Mouse (Mus musculus) megakaryocyte-erythroid progenitor cell, adult 5-6 weeks (primary cell): Measurements from ENCODE around the gene AU040320. TPM values are rescaled to one million over a fixed set of nuclear protein-coding genes. Genes with fewer than 3 reads are reported as not detected.

Experiments used
- ATAC-seq: replicated peaks from 2 replicates; pipeline ENCODE4 v1.8.0; 2016; ENCODE audit warnings: mild to moderate bottlenecking, inconsistent platforms; ENCODE audit not compliant: severe bottlenecking, poor library complexity, low FRiP score, low TSS enrichment
- total RNA-seq, 2 experiments: library from RNA; stranded (forward) in 1 of 2; stranded (reverse) in 1 of 2; fragments of 200-1000, 215-1000 nt in 1 of 2; fragments of >200 nt in 1 of 2; fragmentation: Nextera tagmentation in 1 of 2; gene quantifications; 2 replicates each; pipeline ENCODE4 v1.2.3; 2014 to 2017

Gene AU040320
- total RNA-seq, 2 experiments from 2014 or later = 20.0 to 25.1 TPM

DNA sequence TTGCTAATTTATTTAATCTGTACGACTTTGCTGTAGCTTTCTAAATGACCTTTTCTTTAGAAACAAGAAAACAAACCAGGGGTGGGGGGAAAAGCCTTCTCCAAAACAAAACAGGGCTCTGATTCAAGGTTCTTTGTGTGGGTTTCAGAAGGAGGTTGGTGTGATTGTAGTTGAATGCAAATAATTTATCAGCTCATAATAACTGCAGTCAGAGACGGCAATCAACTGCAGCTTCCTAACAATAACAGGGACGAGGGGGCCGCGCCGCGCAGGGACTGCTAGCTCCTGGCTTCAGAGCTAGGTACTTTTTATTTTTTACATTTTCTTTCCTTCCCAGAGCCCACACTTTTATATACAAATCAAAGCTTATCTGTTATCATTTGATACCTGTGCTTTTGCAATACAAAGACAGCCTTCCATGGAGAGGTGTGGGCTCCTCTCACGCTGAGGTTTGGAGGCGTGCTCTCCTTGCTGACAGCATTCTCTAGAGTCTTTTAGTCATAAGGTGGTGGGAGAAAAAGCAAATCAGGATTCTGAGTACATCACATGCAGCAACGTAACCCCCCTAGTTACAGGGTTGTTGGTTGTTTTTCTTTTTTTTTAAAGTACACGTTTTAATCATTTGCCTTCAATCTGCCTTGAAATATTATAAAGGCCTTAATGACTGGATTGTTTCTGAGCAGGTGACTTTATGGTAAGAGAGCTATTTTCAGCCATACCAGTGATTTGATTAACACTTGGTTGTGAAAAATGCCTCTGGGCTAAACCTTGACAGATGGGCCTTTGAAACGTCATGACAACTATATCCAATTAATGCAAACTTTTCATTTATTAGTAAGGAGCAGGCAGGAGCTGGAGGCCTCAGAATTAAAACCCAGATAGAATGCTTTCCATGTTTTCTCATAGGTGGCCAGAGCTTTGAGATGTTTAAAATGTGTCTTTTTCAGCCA lies 26.8 kb downstream of the AU040320 start:
- ATAC-seq = no peak

DNA sequence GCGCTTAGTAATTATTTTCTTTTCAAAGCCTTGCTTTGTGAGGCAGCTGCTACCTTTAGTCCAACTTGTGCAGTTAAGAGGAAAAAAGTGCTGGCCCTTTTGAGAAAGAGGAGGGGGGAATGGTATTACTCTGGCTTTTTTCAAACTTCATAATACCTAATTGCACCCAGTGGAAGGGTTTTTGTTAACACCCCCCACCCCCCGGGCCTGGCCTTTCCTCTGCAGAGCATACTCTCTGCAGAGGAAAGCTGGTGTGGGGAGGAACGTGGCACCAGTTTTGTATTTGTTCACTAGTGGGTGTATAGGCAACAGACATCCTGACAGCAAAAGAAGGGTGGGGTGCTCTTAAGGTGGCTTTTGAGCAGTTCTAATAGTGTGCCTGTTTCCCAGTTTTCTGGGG lies 28.5 kb downstream of the AU040320 start:
- ATAC-seq = no peak

DNA sequence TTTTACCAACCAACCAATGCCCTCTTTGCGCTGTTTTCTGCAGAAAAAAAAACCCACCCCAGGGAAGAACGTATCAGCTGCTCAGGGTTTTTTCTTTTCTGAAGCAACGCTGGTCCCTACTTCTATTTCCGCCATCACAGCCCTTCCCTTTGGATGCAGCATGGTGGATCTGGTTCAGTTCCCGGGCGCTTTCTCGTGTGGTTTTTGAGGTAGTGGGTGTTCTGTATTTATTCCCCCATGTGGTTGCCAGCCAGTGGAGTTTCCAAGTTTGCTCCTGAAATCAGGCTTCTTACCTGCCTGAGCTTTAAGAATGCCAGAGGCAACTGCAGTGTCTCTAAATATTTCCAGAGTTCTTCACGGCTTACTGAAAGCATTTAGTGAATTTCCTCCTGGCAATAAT lies 29.2 kb downstream of the AU040320 start:
- no peak for ATAC-seq

DNA sequence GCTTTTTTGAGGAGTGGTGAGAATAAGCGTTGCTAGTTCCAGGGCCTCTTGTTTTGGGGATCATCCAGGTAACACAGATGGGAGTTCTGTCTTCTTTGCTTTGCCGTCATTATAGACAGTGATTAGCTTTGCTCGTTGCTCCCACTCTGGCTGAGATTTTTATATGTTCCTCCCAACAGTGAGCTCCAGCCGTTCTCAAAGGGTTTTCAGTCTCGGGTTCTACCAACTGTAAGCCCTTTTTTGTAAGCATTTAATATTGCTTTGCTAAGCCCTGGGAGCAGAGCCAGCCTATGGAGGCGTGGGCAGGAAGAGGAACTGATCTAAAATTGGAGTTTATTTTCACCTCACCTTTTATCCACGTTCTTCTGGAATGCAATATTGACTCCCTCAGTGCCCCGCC lies 29.7 kb downstream of the AU040320 start:
- no peak for ATAC-seq

DNA sequence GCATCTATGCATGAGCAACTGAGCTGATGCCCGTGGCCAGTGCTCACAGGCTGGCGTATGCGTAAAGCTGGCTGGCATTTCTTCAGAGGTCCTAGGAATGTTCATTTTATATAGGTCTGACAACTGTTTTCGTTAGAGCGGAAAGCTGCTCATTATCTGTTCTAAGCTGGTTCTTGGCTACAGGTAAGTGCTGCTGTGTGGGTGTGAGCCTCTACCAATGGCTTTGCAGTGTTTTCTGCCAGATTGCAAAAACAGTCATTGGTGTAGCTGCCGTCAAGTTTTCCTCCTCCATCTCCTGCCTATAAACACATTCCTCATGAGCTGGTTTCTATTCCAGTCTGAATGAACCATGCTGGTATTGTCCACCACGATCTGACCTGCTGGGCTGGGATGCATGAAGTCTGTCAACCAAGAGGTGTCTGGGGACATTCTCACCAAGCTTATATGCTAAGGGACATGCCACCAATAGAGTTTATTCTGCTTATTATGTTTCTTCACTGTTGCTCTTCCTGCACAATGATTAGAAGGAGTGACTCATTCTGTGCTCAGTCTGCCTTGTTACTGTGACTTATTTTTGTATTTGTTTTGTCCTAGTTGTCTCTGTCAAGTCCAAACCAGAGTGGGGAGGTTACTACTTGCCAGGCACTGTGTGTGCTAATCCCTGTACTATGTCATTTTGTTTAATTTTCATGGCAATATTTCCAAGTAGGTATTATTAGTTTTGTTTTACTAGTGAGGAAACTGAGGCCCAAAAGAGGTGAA lies 39.2 kb downstream of the AU040320 start:
- ATAC-seq = no peak

DNA sequence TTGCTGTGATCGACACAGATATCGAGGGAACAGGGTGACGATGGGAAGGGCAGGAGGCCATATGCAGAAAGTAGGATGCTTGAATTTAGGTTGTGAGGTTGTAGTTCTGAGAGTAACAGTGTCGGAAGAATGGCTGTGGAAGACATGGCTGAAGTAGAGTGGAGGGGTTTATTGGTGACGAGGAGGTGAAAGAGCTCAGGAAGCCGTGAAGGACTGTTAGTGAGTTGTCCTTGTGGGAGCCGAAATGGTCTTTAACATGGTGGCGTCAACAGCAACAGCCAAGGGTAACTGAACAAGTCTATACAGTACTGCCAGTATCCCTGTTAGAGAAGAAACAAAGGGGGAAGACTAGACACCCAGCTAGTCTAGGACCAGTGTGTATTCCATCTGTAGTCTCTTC lies 48.8 kb downstream of the AU040320 start:
- ATAC-seq = no peak

DNA sequence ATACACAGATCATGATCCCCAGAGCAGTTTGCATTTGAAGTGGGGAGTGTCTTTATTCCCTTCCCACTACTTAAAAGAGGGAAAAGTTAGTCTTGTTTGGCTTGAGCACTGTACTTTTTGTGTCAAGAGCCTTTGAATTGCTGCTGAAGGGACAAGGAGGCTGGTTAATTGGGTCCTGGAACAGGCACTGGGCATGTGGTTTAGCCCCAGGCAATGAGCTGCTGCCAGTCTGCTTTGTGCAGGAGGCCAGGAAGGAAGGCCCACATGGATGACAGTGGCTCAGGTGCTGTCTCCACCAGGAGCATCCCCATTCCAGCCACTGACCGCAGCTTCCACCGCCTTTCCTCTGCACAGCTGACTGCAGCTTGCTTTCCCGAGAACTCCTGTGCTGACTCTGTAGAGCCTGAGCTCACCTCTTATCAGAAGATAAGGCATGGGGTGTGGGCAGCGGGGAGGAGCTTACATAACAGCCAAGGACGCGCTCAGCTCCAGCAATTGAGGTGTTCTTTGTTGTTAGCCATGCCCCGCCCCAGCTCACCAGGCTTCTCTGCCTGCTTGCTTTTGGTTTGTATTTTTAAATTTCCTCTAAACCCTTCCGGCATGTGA lies 50.0 kb downstream of the AU040320 start:
- peak; percentile 97 for ATAC-seq

DNA sequence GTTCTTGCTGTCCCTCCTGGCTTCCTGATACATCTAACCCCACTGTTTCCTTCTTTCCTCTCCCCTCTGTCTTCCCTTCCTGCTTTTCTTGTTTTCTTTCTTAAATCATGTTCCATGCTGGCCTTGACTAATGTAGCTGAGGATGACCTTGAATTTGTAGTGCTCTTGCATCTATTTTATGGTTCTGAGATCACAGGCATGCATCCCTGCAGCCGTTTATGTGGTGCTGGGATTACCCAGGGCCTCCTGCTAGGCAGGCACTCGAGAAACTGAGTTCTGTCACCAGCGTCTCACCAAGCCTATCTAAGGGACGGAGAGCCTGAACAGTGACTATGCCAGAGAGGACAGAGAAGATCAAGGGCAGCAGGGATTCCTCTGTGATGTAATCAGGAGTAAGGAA lies 52.4 kb downstream of the AU040320 start:
- ATAC-seq = no peak

DNA sequence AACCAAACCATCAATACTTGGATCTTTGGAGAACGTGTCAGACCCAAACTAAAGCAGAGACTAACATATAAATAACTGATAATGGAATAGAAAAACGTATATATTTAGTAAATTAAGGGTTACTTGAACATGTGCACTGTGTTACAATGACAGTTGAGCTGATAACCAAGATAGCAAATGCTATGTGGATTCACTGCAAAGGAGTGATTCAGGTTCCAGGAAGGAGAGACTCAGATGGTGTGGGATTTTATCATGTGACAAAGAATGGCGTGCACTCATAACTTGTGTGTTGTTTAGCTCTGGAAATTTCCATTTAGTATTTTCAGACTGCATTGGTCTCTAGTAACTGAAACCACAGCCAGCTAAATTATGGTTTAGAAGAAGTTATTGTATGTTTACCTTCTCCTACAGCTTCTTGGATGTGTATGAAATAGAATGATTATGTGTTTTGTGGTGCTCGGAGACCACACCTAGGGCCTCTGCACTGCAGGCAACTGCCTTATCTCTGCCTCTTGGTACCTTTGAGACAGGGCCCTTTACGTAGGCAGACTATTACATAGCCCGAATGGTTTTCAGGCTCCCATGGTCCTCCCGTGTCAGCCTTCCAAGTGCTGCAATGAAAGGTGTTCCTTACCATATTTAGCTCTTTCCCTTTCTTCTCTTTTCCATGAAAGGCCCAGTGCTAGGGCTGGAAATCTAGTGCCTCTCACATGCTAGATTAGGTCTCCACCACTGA lies 53.5 kb downstream of the AU040320 start:
- ATAC-seq = peak; percentile 57; the same call in 1 of the 2 replicates

DNA sequence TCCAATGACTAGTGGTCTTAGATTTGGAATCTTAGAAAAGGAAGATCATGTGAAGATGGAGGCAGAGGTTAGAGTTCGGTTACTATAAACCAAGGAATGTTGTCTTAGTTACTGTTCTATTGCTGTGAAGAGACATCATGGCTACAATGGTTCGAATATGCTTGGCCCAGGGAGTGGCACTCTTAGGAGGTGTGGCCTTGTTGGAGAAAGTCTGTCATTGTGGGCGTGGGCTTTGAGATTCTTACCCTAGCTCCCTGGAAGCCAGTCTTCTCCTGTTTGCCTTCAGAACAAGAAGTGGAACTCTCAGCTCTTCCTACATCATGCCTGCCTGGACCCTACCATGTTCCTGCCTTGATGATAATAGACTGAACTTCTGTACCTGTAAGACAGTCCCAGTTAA lies 57.2 kb downstream of the AU040320 start:
- no peak for ATAC-seq

DNA sequence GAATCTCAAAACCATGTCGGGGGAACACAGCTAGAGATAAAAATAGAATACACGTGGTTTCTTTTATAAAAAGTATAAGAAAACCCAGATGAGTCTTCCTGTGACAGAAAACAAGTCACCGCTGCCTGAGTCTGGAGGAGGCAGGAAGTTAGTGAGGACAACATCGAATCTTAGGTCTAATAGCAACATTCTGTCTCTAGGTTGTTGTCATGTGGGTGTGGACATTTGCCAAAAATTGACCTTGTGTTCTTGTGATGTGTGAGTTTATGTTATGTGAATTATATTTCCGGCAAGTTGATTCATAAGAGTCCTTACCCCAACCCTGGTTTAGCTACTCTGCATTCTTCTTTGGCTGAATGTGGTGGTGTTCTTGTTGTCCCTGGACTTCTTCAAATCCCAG lies 59.9 kb downstream of the AU040320 start:
- ATAC-seq = no peak

DNA sequence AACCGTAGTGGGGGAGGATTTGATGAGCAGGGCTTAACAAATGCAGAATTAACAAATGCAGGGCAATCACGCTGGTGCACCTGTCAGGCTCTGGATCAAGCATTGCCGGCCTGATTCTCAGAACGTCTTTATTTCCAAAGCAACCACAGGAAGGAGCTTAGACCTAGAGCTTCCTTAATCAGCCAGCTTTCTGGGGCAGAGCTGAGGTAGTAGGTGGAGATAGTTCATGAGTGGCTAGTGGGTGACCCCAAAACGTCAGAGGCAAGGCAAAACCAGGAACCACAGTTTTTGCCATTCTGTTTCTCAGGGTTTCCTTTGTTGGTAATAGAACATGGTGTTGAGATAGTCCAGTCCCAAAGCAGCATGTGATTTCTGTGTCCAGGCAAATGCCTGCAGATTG lies 61.5 kb downstream of the AU040320 start:
- ATAC-seq = no peak

DNA sequence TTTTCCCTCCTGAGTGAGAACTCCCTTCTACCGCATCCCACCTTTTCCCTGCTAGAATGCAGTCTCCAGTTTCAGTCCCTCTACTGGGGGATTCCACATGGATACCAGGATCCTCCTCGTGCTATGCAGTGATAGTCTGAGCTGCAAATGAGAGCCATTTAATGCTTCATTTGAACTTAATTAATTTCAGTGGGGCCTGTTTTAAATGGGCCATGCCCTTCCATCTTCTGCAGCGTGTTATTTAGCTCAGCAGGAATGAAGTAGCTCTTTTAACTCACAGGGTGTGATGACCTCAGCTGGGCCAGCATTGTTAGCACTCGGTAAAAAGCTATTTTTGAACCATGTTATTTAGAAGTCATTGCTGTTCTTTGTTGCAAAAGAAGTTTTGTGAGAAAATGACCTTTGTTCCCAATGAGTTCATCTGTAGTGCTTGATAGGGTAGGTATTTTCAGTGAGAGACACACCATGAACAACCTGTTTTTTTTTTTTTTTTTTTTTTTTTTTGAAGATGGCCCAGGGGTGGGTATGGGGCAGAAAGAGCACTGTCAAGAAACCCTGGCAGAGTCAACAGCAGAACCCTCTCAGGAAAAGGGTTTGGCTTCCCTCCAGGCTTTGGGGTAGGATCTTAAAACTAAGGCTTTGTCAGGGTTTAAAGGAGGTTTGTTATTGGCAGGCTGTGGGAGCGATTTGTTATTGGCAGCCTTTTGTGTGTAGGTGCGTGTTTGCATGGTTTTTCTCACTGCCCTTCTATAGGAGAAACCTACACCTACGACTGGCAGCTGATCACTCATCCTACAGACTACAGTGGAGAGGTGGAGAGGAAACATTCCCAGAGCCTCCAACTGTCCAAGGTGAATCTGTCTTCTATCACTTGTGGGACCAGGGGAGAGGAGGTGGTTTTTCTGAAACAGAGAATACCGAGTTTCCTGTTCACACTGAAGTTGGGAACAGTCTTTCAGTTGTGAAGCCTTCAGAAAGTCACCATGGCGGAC lies 69.8 kb downstream of the AU040320 start:
- ATAC-seq = no peak

DNA sequence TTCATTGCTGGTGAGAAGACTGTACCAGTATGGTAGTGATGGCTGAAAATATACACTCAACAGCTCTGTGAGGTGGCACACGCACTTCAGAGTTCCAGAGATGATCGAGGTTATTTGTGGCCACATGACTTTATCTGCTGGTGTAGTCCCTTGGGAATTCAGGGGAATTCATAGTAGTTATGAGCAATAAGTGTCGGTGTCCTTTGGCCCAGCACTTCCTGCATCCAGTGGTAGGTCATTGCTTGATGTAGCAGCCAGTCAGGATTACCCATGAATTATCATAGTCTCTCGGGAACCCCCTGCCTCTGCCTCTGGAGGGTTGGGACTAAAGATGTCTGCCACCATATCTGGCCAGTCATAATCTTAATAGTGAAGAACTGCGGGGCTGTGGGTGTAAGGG lies 70.6 kb downstream of the AU040320 start:
- ATAC-seq = no peak

DNA sequence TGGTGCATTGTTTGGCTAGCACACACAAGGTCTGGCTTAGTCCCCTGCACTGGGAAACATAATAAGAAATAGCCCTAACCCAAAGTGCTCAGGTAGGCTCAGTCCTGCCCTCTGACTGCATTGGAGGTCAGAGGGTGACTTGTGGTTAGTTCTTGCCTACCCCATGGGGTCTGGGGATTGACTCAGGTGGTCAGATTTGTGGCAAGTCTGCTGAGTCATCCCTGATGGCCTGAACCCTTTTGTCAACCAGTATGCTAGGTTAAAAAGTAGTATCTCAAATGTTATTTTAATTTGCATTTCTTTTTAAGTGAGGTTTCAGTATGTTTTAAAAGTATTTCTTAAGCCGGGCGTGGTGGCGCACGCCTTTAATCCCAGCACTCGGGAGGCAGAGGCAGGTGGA lies 77.8 kb downstream of the AU040320 start:
- ATAC-seq = no peak

DNA sequence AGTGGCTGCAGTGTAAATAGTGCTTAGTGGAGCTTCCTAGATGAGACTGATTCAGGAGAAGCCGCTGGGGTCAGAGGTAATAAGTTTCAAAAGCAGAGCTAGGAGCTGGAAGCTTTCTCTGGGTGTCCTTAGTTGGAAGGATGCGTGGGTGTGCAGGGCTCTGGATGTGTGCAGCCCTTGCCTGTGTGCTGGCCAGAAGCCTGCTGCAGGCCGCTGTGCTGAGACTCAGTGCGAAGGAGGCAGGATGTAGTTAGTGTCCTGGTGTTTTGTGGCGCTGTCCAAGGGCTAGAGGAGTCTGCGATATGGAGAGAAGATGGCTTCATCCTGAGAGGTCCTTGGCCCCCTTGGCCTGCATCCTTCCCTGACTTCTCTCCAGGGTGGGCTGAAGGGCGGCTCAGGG lies 85.5 kb downstream of the AU040320 start:
- no peak for ATAC-seq

DNA sequence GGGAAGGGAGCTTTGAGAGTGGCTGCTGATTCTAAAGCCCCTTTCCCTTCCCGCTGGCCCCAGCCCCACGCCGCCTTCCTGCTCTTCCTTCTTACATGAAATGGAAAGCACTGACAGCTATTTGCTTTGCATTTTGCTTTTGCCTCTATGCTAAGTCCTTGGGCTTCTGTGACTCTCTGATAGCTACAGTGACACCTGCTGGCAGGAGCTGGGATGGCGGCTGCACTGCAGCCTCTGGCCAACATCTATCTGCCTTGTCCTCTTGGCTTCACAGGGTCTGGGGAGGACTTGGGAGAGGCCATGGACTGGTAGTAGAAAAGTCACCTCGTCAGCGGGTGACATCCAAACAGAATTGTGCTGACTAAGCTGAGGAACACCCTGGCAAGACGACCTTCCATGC lies 86.5 kb downstream of the AU040320 start:
- peak; percentile 86 for ATAC-seq

DNA sequence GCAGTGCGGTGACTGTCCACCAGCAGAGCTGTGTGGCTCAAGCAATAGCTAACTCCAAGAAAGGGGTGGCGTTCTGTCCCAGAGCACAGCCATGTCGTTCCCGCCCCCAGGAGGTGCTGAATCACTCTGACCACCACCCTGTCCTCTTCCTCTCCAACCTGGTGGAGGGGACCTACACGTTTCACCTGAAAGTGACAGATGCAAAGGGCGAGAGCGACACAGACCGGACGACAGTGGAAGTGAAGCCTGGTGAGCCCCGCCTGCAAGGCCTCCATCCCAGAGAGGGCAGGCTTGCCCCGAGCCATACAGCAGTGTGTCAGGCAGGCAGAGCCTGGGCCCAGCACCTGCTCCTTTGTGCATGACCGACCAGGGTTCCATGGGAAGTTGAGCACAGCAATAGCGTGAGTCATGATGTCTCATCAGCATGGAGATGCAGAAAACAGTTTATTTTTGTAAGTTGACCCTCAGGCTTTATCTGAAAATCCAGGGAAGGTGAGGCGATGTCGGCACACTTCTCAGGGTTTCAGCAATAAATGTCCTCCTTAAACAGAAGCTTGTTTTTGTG lies 87.7 kb downstream of the AU040320 start:
- ATAC-seq = no peak
